Mouse (Mus musculus): ENCODE data around the gene Eif4e1b. TPM values are rescaled to one million over a fixed set of nuclear protein-coding genes. Genes with fewer than 3 reads are reported as not detected.

The Eif4e1b gene
- polyA plus RNA-seq, 1 experiment from 2014 or later: not detected

- Histone ChIP-seq H3K27me3 (replicated peaks) (no peaks in the 10 kb centered on the region), H3K9ac (no peak overlapping the region), H3K4me3 (no peak overlapping the region), H3K4me2 (no peak overlapping the region), H3K4me1 (peaks cover 7% of the 10 kb centered on the region; the same call in 1 of the 2 replicates), H3K36me3 (replicated peaks) (no peaks in the 10 kb centered on the region), H3K9me3 (no peaks in the 10 kb centered on the region; the same call in 1 of the 2 replicates), H3K27ac (no peak overlapping the region)
- WGBS: 79% methylated on average over 12 of the region's 12 CpGs
- ATAC-seq (replicated peaks): no peak
Measured at GRCm38 (mm10) chr13:54808067-54808466, 24.3 kb downstream of the Eif4e1b start.

GRCm38 (mm10) chr13:54811476-54811875, 27.7 kb downstream of the Eif4e1b start:
- Histone ChIP-seq H3K4me2 (no peak overlapping the region), H3K4me1 (peaks cover 3% of the 10 kb centered on the region; the same call in 1 of the 2 replicates), H3K4me3 (no peak overlapping the region), H3K27ac (no peak overlapping the region), H3K36me3 (replicated peaks) (no peaks in the 10 kb centered on the region), H3K27me3 (replicated peaks) (no peaks in the 10 kb centered on the region), H3K9me3 (no peaks in the 10 kb centered on the region; the same call in 1 of the 2 replicates), H3K9ac (no peak overlapping the region)
- 74% methylated on average over 7 of the region's 7 CpGs for WGBS
- no peak for ATAC-seq (replicated peaks)

DNA sequence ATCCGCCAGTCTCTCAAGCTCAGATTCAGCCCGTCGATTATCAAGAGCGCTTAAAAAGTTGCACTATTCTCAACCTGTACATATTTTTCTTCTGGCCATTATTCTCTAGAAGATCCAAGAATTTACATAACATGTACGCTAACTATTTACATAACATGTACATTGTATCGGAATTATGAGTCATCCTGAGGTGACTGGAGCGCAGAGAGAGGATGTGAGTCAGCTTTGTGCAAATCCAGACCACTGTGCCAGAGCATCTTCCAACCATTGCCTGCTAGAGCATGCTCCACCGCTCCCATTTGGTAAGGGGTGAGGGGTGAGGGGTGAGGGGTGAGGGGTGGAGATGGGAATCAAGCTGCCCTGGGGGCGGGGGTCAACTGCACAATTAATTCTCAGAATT, 29.6 kb downstream of the Eif4e1b start:
- H3K36me3 ChIP-seq (replicated peaks): no peaks in the 10 kb centered on the region
- no peak overlapping the region for H3K27ac ChIP-seq
- WGBS: 88% methylated on average over 9 of the region's 9 CpGs
- H3K9me3 ChIP-seq: no peaks in the 10 kb centered on the region; the same call in 1 of the 2 replicates
- peaks cover 5% of the 10 kb centered on the region for H3K4me1 ChIP-seq
- no peak overlapping the region for H3K9ac ChIP-seq
- H3K4me3 ChIP-seq: no peak overlapping the region
- ATAC-seq (replicated peaks): no peak
- no peaks in the 10 kb centered on the region for H3K27me3 ChIP-seq (replicated peaks)
- H3K4me2 ChIP-seq: no peak overlapping the region

DNA sequence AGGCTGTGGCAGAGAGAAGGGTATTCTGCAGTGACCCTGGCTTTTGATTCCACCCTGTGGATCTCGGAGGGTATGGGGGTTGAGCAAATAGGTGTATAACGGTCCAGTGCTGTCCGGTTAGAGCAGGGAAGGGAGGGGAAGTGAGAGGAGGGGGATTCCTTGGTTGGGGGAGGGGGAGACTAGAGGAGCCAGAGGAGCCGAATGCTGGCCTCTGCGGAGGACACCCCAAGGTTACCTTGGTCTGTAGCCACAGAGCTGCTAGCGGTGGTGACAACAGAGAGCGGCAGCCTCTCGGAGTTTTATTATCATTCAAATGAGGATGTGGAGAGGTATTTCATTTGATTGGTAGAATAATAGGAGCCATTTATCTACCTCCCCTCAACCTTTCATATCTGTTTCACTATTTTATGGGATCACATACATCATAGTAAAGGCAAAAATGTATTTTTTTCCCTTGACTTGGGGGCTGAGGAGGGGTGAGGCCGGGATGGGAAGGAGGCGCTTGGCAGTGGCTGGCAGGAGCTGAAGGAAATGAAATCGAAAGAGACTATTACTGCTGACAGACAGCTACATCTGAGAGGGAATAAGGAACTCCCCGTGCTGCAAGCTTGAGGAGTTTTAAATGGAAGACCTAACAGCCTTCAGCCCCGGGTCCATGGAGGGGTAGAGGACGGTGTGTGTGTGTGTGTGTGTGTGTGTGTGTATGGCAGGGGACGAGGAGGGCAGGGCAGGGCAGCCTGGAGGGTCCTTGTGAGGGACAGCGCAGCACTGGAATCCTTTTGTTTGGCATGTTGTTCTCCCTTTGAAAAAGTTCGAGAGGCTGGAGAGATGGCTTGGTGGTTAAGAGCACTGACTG, 34.8 kb downstream of the Eif4e1b start:
- H3K36me3 ChIP-seq (replicated peaks): no peaks in the 10 kb centered on the region
- H3K4me3 ChIP-seq: no peak overlapping the region
- peak overlapping the region; percentile 10 for H3K4me2 ChIP-seq
- 8% methylated on average over 17 of the region's 17 CpGs for WGBS
- no peak overlapping the region for H3K9ac ChIP-seq
- no peaks in the 10 kb centered on the region for H3K27me3 ChIP-seq (replicated peaks)
- peak overlapping the region; percentile 49 for H3K27ac ChIP-seq
- H3K4me1 ChIP-seq: peaks cover 16% of the 10 kb centered on the region
- peak; percentile 61 for ATAC-seq (replicated peaks)
- no peaks in the 10 kb centered on the region for H3K9me3 ChIP-seq

GRCm38 (mm10) chr13:54821106-54821505, 37.3 kb downstream of the Eif4e1b start:
- H3K9ac ChIP-seq: no peak overlapping the region
- H3K4me1 ChIP-seq: peaks cover 26% of the 10 kb centered on the region
- 90% methylated on average over 4 of the region's 4 CpGs for WGBS
- no peaks in the 10 kb centered on the region for H3K27me3 ChIP-seq (replicated peaks)
- no peak overlapping the region for H3K27ac ChIP-seq
- H3K4me2 ChIP-seq: no peak overlapping the region
- ATAC-seq (replicated peaks): no peak
- no peak overlapping the region for H3K4me3 ChIP-seq
- no peaks in the 10 kb centered on the region for H3K36me3 ChIP-seq (replicated peaks)
- no peaks in the 10 kb centered on the region for H3K9me3 ChIP-seq

DNA sequence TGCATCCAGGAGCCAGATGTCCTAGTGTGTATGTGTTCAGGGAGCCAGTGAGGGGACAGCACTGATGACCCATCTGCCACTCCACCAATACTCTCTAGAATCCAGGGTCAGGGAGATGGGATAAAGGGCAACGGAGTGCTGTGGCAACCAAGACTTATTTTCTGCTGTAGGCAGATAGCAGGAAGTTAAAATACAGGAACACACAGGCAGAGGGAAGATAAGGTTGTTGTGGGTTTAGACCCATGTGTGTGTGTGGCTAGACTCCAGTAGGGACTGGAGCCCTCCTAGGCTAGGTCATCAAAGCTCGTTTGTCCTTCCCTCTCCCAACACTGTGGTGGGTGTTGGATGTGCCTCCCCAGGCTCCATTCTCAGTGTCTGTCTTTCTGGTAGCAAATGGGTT, 38.1 kb downstream of the Eif4e1b start:
- no peak overlapping the region for H3K4me3 ChIP-seq
- no peaks in the 10 kb centered on the region for H3K9me3 ChIP-seq
- H3K9ac ChIP-seq: no peak overlapping the region
- H3K4me2 ChIP-seq: no peak overlapping the region
- H3K27ac ChIP-seq: no peak overlapping the region
- no peaks in the 10 kb centered on the region for H3K27me3 ChIP-seq (replicated peaks)
- WGBS: 92% methylated on average over 2 of the region's 2 CpGs
- H3K36me3 ChIP-seq (replicated peaks): no peaks in the 10 kb centered on the region
- peaks cover 26% of the 10 kb centered on the region for H3K4me1 ChIP-seq
- no peak for ATAC-seq (replicated peaks)

DNA sequence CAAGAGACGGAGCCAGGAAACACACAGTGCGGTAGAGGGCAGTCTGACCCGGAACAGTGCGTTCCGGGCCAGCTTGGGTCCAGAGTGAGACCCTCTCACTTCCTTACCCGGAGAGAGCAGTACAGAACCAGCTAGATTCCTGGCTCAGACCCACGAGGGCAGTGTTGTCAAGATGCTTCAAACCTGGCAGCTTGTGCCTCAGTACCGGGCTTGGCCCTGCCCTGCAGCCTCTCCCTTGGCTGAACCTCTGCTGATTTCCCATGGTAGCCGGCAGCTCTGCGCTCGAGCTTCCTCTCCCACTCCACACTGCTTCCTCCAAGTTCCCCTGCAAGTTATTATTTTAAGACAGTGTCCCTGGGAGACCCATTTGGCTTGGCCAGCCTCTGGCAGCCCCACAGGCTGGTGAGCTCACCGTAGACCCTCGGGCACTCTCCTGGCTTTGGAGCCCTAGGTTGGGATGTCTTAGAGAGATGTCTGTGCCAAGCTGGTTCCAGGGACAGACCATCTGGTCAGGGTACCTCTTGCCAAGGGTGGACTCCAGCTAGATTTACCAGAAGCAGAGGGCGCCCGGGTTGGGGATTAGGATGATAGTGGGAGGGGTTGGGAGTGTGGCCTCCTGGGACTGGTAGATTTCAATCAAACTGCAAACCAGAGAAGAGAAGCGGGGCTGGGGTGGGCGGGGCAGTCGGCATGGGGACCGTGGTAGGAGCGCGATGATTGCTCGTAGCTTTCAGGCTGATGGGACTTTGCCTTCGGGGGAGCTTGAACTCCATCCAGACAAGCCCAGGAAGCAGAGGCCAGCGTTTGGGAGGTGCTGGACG, 40.5 kb downstream of the Eif4e1b start:
- 14% methylated on average over 25 of the region's 25 CpGs for WGBS
- Histone ChIP-seq H3K4me2 (peak overlapping the region; percentile 10; the same call in 1 of the 2 replicates), H3K27ac (peak overlapping the region; percentile 54), H3K4me3 (no peak overlapping the region), H3K9me3 (no peaks in the 10 kb centered on the region), H3K9ac (no peak overlapping the region), H3K36me3 (replicated peaks) (no peaks in the 10 kb centered on the region), H3K4me1 (peaks cover 14% of the 10 kb centered on the region), H3K27me3 (replicated peaks) (no peaks in the 10 kb centered on the region)
- peak; percentile 60 for ATAC-seq (replicated peaks)

DNA sequence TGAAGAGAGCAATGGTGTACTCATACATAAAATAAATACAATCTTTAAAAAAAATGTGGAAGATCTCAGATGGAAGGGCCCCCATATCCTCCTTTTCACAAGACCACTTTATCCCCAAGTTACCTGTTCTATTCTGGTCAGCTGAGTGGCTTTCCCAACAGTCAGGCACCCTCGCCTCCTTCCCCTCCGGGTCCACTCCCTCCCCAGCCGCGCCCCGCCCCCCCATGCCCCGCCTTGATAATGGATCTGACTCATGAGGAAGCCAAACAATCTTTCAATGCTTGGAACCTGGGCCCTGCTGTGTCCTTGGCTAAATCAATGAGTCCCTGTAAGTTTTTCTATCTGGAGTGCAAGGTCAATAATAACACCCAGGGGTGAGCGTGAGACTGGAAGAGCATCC, 44.2 kb downstream of the Eif4e1b start:
- Histone ChIP-seq H3K9me3 (no peaks in the 10 kb centered on the region), H3K4me1 (peaks cover 18% of the 10 kb centered on the region), H3K36me3 (replicated peaks) (no peaks in the 10 kb centered on the region), H3K27me3 (replicated peaks) (no peaks in the 10 kb centered on the region), H3K4me3 (no peak overlapping the region), H3K9ac (no peak overlapping the region), H3K27ac (no peak overlapping the region), H3K4me2 (no peak overlapping the region)
- WGBS: 71% methylated on average over 7 of the region's 7 CpGs
- no peak for ATAC-seq (replicated peaks)

DNA sequence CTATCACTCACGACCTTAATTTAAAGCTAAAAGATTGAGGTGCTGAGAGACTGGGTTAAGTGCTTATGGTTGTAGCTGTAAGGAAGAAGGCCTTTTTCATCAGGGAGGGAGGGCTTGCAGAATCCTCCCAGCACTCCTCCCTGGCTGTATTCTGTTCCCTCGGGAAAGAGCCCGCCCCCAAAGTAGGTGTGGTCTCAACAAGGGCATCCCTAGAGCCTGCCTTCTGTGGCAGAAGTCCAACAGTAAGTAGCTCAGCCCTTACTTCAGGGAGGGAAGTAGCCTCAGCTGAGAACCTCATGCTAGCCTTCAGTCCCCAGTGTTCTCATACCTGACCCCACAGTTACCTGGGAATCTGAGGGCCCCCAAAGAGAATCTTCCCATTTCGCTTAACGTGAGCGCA, 44.7 kb downstream of the Eif4e1b start:
- WGBS: 66% methylated on average over 6 of the region's 6 CpGs
- Histone ChIP-seq H3K36me3 (replicated peaks) (no peaks in the 10 kb centered on the region), H3K9me3 (no peaks in the 10 kb centered on the region)

GRCm38 (mm10) chr13:54829450-54829849, 45.7 kb downstream of the Eif4e1b start:
- H3K9me3 ChIP-seq: no peaks in the 10 kb centered on the region
- peak overlapping the region; percentile 29 for H3K4me2 ChIP-seq
- 4% methylated on average over 13 of the region's 13 CpGs for WGBS
- no peak overlapping the region for H3K27ac ChIP-seq
- no peak overlapping the region for H3K4me3 ChIP-seq
- no peak overlapping the region; the same call in 1 of the 2 replicates for H3K9ac ChIP-seq
- ATAC-seq (replicated peaks): no peak
- peaks cover 12% of the 10 kb centered on the region for H3K4me1 ChIP-seq
- no peaks in the 10 kb centered on the region for H3K36me3 ChIP-seq (replicated peaks)
- H3K27me3 ChIP-seq (replicated peaks): no peaks in the 10 kb centered on the region

More for the DNA sequence above, 44.7 kb downstream of the Eif4e1b start:
- no peaks in the 10 kb centered on the region for H3K27me3 ChIP-seq (replicated peaks)
- ATAC-seq (replicated peaks): no peak
- H3K4me1 ChIP-seq: peaks cover 18% of the 10 kb centered on the region
- no peak overlapping the region for H3K27ac ChIP-seq
- H3K9ac ChIP-seq: no peak overlapping the region
- H3K4me3 ChIP-seq: no peak overlapping the region
- H3K4me2 ChIP-seq: no peak overlapping the region

- peaks cover 19% of the 10 kb centered on the region; the same call in 1 of the 2 replicates for H3K4me1 ChIP-seq
- H3K4me2 ChIP-seq: no peak overlapping the region
- 75% methylated on average over 14 of the region's 14 CpGs for WGBS
- H3K9me3 ChIP-seq: no peaks in the 10 kb centered on the region
- H3K4me3 ChIP-seq: no peak overlapping the region
- no peak overlapping the region for H3K9ac ChIP-seq
- no peaks in the 10 kb centered on the region for H3K36me3 ChIP-seq (replicated peaks)
- H3K27me3 ChIP-seq (replicated peaks): no peaks in the 10 kb centered on the region
- no peak for ATAC-seq (replicated peaks)
- H3K27ac ChIP-seq: no peak overlapping the region
Measured at GRCm38 (mm10) chr13:54836351-54837030, 52.7 kb downstream of the Eif4e1b start.

DNA sequence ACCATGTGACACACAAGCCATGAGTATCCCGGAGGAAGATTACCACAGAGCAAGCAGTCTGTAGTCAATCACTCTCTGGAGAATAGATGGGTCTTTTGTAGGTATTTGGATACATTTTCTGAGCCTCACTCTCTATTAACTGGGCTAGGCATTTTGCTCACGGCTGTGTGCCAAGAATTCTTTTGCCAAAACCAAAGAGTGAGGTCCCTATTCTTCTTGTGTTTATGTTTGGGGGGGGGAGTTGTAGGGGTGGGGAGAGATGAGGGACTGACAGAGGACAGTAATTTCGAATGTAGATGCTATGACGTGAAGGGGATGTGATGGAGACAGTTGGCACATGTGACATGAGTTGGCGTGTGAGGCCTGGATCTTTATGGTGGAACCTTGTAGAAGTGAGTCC, 53.3 kb downstream of the Eif4e1b start:
- 62% methylated on average over 5 of the region's 5 CpGs for WGBS
- Histone ChIP-seq H3K36me3 (replicated peaks) (no peaks in the 10 kb centered on the region), H3K4me3 (no peak overlapping the region), H3K27ac (no peak overlapping the region), H3K4me1 (peaks cover 19% of the 10 kb centered on the region; the same call in 1 of the 2 replicates), H3K27me3 (replicated peaks) (no peaks in the 10 kb centered on the region), H3K9me3 (no peaks in the 10 kb centered on the region), H3K9ac (no peak overlapping the region), H3K4me2 (no peak overlapping the region)
- no peak for ATAC-seq (replicated peaks)

Measured in midbrain, embryonic 15.5 days (tissue).